Comparison of ENCODE assay signal across 8 mouse cellular contexts in the genomic region with DNA sequence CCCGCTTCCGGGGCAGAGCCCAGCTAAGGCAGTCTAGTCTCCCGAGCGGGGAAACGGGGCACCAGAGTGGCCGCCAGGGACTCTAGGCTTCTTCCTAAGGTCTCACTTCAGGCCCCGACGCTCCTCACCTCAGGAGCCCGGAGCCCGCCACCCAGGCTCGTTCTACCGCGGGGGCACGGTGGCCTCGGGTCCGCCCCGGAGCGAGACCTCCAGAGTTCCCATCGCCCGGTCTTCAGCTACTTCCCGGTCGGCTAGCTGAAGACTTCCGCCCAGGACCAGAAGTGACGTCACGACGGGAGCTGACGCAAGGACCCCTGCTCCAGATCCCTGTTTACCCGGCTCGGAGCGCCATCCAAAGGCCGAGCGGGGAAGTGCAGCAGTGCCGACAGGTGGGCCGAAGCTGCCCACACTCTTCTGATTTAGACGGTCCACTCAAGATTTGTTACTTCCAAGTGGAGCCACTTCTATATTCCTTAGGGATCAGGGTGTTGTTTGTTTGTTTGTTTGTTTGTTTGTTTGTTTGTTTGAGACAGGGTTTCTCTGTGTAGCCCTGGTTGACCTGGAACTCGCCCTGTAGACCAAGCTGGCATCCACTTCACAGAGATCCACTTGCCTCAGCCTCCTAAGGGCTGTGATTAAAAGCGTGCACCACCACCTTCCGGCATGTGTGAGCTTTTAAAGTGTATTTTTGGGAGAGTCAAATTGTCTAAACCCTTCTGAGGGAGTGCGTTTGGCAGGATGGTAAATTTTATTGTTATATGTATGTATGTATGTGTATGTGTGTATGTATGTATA. TPM values are rescaled to one million over a fixed set of nuclear protein-coding genes. Genes with fewer than 3 reads are reported as not detected.
DNase-seq lines count a peak whose midpoint lies in the region; ATAC-seq lines count a peak whose summit lies in the region.

A gene (minus strand): TSS at position 283 of the 795 bp plus-strand sequence.

- peaks cover 15% of the 10 kb centered on the region for H3K4me1 ChIP-seq in heart, embryonic 13.5 days
- H3K4me1 ChIP-seq in liver, embryonic 12.5 days: peaks cover 37% of the 10 kb centered on the region
- H3K4me1 ChIP-seq in stomach, embryonic 15.5 days: peaks cover 13% of the 10 kb centered on the region

- peak within 1 kb of the TSS; percentile 42 for H3K27ac ChIP-seq in heart, embryonic 13.5 days (replicated peaks)
- peak within 1 kb of the TSS; percentile 86 for H3K27ac ChIP-seq in liver, embryonic 12.5 days
- peak within 1 kb of the TSS; percentile 52 for H3K27ac ChIP-seq in stomach, embryonic 15.5 days

- peak within 1 kb of the TSS; percentile 100 for H3K4me2 ChIP-seq in heart, embryonic 13.5 days
- H3K4me2 ChIP-seq in liver, embryonic 12.5 days: peak within 1 kb of the TSS; percentile 92
- peak within 1 kb of the TSS; percentile 81 for H3K4me2 ChIP-seq in stomach, embryonic 15.5 days

- peaks cover 31% of the 10 kb centered on the region for H3K36me3 ChIP-seq in heart, embryonic 13.5 days
- peaks cover 31% of the 10 kb centered on the region for H3K36me3 ChIP-seq in liver, embryonic 12.5 days
- H3K36me3 ChIP-seq in stomach, embryonic 15.5 days: peaks cover 11% of the 10 kb centered on the region; the same call in 1 of the 2 replicates

- H3K9ac ChIP-seq in heart, embryonic 13.5 days: peak within 1 kb of the TSS; percentile 96
- peak within 1 kb of the TSS; percentile 95 for H3K9ac ChIP-seq in liver, embryonic 12.5 days
- peak within 1 kb of the TSS; percentile 63 for H3K9ac ChIP-seq in stomach, embryonic 15.5 days

- WGBS in heart, embryonic 13.5 days: 5% methylated on average over 39 of the region's 39 CpGs
- 8% methylated on average over 39 of the region's 39 CpGs for WGBS in liver, embryonic 12.5 days (ENCODE audit: insufficient replicate concordance)
- 6% methylated on average over 39 of the region's 39 CpGs for WGBS in stomach, embryonic 15.5 days

- peak; percentile 92 for DNase-seq in CD4-positive helper T cell, adult 2 months (ENCODE audit: low read depth, low spot score)
- DNase-seq in brain, embryonic 18.5 days (ENCODE audit: low read depth, low spot score): peak; percentile 82
- peak; percentile 100 for DNase-seq in kidney, postnatal 10 days
- DNase-seq in natural killer cell, adult 2 months (ENCODE audit: low spot score in 2 of 2): peak; percentile 92 to 95

- H3K27me3 ChIP-seq in heart, embryonic 13.5 days (replicated peaks): 0 out of 2 replicates have a peak, but pooled peaks cover 5% of the 10 kb centered on the region
- H3K27me3 ChIP-seq in liver, embryonic 12.5 days (replicated peaks): peaks cover 11% of the 10 kb centered on the region; the same call in 1 of the 2 replicates
- no peaks in the 10 kb centered on the region for H3K27me3 ChIP-seq in stomach, embryonic 15.5 days (replicated peaks)

- H3K4me3 ChIP-seq in heart, embryonic 13.5 days: peak within 1 kb of the TSS; percentile 98
- H3K4me3 ChIP-seq in liver, embryonic 12.5 days: peak within 1 kb of the TSS; percentile 96
- H3K4me3 ChIP-seq in stomach, embryonic 15.5 days (replicated peaks): peak within 1 kb of the TSS; percentile 84

- no peaks in the 10 kb centered on the region for H3K9me3 ChIP-seq in heart, embryonic 13.5 days
- H3K9me3 ChIP-seq in liver, embryonic 12.5 days (replicated peaks): no peaks in the 10 kb centered on the region
- no peaks in the 10 kb centered on the region for H3K9me3 ChIP-seq in stomach, embryonic 15.5 days

- peak; percentile 94 for ATAC-seq in erythroid progenitor cell, adult 5-6 weeks (replicated peaks; ENCODE audit: low FRiP score, poor library complexity, severe bottlenecking)
- peak; percentile 94; the same call in 1 of the 2 replicates for ATAC-seq in heart, embryonic 13.5 days (ENCODE audit: extremely low read depth, insufficient number of reproducible peaks, low FRiP score, low TSS enrichment)
- ATAC-seq in liver, embryonic 12.5 days: peak; percentile 94
- peak; percentile 88 for ATAC-seq in stomach, embryonic 15.5 days (ENCODE audit: insufficient read depth, low FRiP score, low read depth)

RNA-seq across cellular contexts. Expression of the gene that starts here (rescaled TPM):
- 71.4 and 72.5 TPM in 2 replicates for total RNA-seq in erythroid progenitor cell, adult 5-6 weeks (2015; ENCODE audit: low replicate concordance)
- 273 TPM in 2 replicates for total RNA-seq in erythroid progenitor cell, adult 5-6 weeks (2017; ENCODE audit: low replicate concordance)
- polyA plus RNA-seq in heart, embryonic 13.5 days (2015; fragmentation: Nextera tagmentation; extraction: Ambion mirVana): 128 and 130 TPM in 2 replicates
- polyA plus RNA-seq in liver, embryonic 12.5 days (2016; fragmentation: Nextera tagmentation; extraction: Ambion mirVana): 115 and 119 TPM in 2 replicates
- polyA plus RNA-seq in stomach, embryonic 15.5 days (2015; fragmentation: Nextera tagmentation; extraction: Ambion mirVana): 135 and 142 TPM in 2 replicates

Comparison
In these comparisons a context has a peak if more than half of its experiments do, and no peak if none do; other contexts are left out.
1. Peak in every context shown above with its lines: DNase-seq, ATAC-seq, H3K4me3 ChIP-seq and H3K27ac ChIP-seq.